Mouse (Mus musculus) kidney, adult 2 months (tissue): ENCODE measurements at regions not wholly inside any gene's neighbourhood (a gene's known extent, or its start where the extent isn't known, plus 50 kb on each side); places are given as distances from the start of the nearest gene placed in this dataset.
A peak's percentile ranks its signal among the peaks of the same experiment; 100 is the strongest.

Experiments
- DNase-seq: peaks from one replicate; pipeline ENCODE4 v3.0.0; 2021
- H3K27ac ChIP-seq: fragments of 200-500 bp; 2 replicates; pipeline ENCODE4 v1.5.1; 2012; ENCODE audit warnings: low read depth, low read length, control low read depth, inconsistent platforms; ENCODE audit not compliant: insufficient read depth
- H3K27me3 ChIP-seq: fragments of 200-500 bp; replicated peaks from 2 replicates; pipeline ENCODE4 v1.6.1; 2012; ENCODE audit warnings: mild to moderate bottlenecking, moderate library complexity, low read length, inconsistent platforms; ENCODE audit not compliant: control insufficient read depth, insufficient read depth
- H3K36me3 ChIP-seq: fragments of 200-500 bp; 2 replicates; pipeline ENCODE4 v1.6.1; 2012; ENCODE audit warnings: mild to moderate bottlenecking, moderate library complexity, low read length, inconsistent platforms; ENCODE audit not compliant: control insufficient read depth, insufficient read depth
- H3K4me1 ChIP-seq: fragments of 200-500 bp; 2 replicates; pipeline ENCODE4 v1.6.1; 2011; ENCODE audit warnings: low read length; ENCODE audit not compliant: control insufficient read depth, insufficient read depth
- H3K4me3 ChIP-seq: fragments of 200-500 bp; 2 replicates; pipeline ENCODE4 v1.5.1; 2011; ENCODE audit warnings: mild to moderate bottlenecking, low read depth, low read length, control low read depth; ENCODE audit not compliant: insufficient read depth
- CTCF ChIP-seq: fragments of 200-500 bp; conservative IDR thresholded peaks from 2 replicates; pipeline ENCODE4 v1.5.1; 2011; ENCODE audit warnings: low read depth, mild to moderate bottlenecking, control low read depth, low read length, moderate library complexity, mixed read lengths; ENCODE audit not compliant: insufficient read depth, insufficient read length
- POLR2A ChIP-seq: fragments of 200-500 bp; IDR thresholded peaks from one replicate; pipeline ENCODE4 v1.6.1; 2011; ENCODE audit warnings: low read depth, low read length, control low read depth
- WGBS: fragments of 180-500 bp; shearing (Covaris S2); methylation state at CpG from one replicate; pipeline ENCODE4 v1.1.7; 2018; 5-methylcytosine and 5-hydroxymethylcytosine counted together

DNA sequence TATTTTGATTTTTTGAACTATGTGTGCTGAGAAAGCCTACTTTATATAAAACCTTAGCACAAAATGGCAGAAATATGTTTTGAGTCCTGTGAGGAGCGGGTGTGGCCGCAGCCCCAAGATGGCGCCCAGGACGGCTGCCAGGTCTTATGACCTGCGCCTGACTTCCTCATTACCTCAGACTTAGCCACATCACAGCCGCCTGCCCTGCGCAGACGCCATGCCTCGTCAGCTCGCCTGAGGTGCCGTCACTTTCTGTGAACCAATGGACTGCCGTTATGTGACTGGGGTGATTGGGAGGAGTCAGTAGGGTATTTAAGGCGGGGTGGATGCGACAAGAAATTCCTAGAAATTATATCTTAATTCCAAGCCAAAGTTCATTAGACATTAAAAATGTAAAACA is 171.7 kb upstream of the Foxn2 start:
- no peak overlapping the region for H3K4me3 ChIP-seq
- DNase-seq: no peak
- WGBS: 94% methylated on average over 14 of the region's 14 CpGs
- no peaks in the 10 kb centered on the region for H3K36me3 ChIP-seq
- no peak for TF ChIP-seq POLR2A
- no peak for TF ChIP-seq CTCF
- H3K27ac ChIP-seq: no peak overlapping the region
- H3K4me1 ChIP-seq: no peaks in the 10 kb centered on the region
- no peaks in the 10 kb centered on the region for H3K27me3 ChIP-seq

DNA sequence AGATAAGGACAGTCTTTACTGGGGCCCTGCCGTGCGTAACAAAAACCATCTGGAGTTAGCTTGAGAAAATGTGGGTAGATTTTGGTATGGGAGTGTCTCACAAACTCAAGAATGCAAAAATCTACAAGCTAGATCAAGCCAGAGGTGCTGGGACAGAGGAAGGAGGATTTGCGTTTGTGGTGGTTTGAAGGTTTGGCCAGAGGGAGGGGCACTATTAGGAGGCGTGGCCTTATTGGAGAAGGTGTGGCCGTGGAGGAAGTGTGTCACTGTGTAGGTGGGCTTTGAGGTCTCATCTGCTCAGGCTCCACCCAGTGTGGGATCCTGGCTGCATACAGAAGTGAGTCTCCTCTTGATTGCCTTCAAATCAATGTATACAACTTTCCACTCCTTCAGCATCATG is 169.6 kb upstream of the Foxn2 start:
- 74% methylated on average over 5 of the region's 5 CpGs for WGBS
- H3K36me3 ChIP-seq: no peaks in the 10 kb centered on the region
- no peak for TF ChIP-seq CTCF
- TF ChIP-seq POLR2A: no peak
- no peak overlapping the region for H3K27ac ChIP-seq
- H3K4me1 ChIP-seq: no peaks in the 10 kb centered on the region; the same call in 1 of the 2 replicates
- no peaks in the 10 kb centered on the region for H3K27me3 ChIP-seq
- DNase-seq: no peak
- no peak overlapping the region for H3K4me3 ChIP-seq

DNA sequence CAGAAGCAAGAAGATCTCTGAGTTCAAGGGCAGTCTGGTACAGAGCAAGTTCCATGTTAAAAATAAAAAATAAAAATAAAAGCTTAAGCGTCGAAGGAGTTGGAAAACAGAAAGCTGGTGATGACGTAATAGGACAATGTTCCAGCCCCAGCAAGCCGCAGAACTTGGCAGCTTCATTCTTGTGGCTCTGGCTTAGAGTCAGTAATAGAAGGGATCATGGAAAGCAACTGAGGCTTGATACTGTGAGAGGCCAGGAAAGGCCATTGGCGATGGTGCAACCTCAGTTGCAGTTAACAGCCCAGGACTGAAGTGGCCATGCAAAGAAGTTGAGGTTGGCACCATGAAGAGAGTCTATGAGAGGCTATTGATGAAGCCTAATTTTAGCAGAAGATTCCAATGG is 168.3 kb upstream of the Foxn2 start:
- 90% methylated on average over 5 of the region's 5 CpGs for WGBS
- H3K27me3 ChIP-seq: no peaks in the 10 kb centered on the region
- no peak for TF ChIP-seq CTCF
- no peak for TF ChIP-seq POLR2A
- no peak overlapping the region for H3K27ac ChIP-seq
- H3K36me3 ChIP-seq: no peaks in the 10 kb centered on the region
- H3K4me3 ChIP-seq: no peak overlapping the region
- H3K4me1 ChIP-seq: no peaks in the 10 kb centered on the region; the same call in 1 of the 2 replicates
- DNase-seq: no peak

- WGBS: 89% methylated on average over 9 of the region's 9 CpGs
- Histone ChIP-seq H3K4me1 (no peaks in the 10 kb centered on the region; the same call in 1 of the 2 replicates), H3K36me3 (no peaks in the 10 kb centered on the region), H3K27me3 (no peaks in the 10 kb centered on the region), H3K4me3 (no peak overlapping the region), H3K27ac (0 out of 2 replicates have a peak overlapping the region, but pooled peaks have one; percentile 34)
- no peak for TF ChIP-seq POLR2A
- TF ChIP-seq CTCF: no peak
- DNase-seq: no peak
Observed at GRCm38 (mm10) chr17:88273520-88273919, 167.0 kb upstream of the Foxn2 start.

GRCm38 (mm10) chr17:88274003-88274698 is 166.4 kb upstream of the Foxn2 start:
- TF ChIP-seq CTCF (no peak), POLR2A (no peak)
- H3K4me3 ChIP-seq: peak overlapping the region; percentile 30; the same call in 1 of the 2 replicates
- 37% methylated on average over 14 of the region's 14 CpGs for WGBS
- peak overlapping the region; percentile 34; the same call in 1 of the 2 replicates for H3K27ac ChIP-seq
- no peaks in the 10 kb centered on the region; the same call in 1 of the 2 replicates for H3K4me1 ChIP-seq
- no peaks in the 10 kb centered on the region for H3K36me3 ChIP-seq
- no peaks in the 10 kb centered on the region for H3K27me3 ChIP-seq
- peak; percentile 78 for DNase-seq

DNA sequence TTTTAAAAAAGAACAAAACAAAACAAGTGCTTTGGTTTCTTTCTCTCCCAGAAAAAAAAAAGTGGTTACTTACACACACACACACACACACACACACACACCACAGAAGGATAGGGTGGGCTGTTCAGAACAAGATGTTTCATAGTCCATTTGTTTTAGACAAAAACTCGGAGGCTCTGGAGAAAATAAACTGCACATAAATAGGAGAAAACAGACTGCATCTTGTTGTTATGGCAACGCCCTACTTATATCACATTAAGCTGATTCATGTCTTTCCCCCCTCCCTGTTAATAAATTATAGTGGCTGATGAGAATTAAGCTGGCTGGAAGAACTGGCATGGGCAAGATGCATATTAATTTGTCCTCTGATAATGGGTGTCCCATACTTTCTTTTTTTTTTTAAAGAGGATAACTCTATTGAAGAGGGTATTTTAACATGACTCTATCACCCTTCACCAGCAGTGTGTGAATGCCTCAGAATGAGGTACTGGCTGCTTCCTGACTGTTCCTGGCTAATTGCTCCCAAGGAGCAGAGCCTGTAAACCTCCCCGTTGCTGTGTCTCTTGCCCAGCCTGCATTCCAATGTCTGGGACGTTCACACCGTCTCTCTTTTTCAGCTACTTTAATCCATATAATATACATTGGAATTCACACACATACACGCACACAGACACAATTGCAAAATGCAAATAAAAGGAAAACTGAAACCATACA is 165.6 kb upstream of the Foxn2 start:
- WGBS: 18% methylated on average over 6 of the region's 6 CpGs
- no peak overlapping the region for H3K4me3 ChIP-seq
- H3K27me3 ChIP-seq: no peaks in the 10 kb centered on the region
- DNase-seq: peak; percentile 27
- H3K36me3 ChIP-seq: no peaks in the 10 kb centered on the region
- H3K27ac ChIP-seq: peak overlapping the region; percentile 55; the same call in 1 of the 2 replicates
- H3K4me1 ChIP-seq: no peaks in the 10 kb centered on the region; the same call in 1 of the 2 replicates
- TF ChIP-seq CTCF (no peak), POLR2A (no peak)

DNA sequence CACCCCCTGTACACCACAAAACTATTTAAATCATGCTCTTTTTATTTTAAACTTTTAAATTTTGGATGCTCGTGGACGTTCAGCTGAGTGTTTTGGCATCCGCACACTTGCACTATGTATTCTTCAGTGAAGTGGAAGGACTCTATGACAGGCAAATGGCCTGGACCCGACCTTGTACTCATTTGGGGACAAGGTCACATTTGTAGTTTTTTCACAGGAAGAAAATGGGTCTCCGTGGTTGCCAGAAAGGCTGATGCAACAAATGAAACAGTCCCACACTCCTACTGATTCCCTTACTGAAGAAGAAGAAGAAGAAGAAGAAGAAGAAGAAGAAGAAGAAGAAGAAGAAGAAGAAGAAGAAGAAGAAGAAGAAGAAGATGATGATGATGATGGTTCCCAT is 160.9 kb upstream of the Foxn2 start:
- WGBS: 75% methylated on average over 5 of the region's 5 CpGs
- no peak for DNase-seq
- no peak for TF ChIP-seq POLR2A
- no peak for TF ChIP-seq CTCF

More for the DNA sequence above, 160.9 kb upstream of the Foxn2 start:
- no peak overlapping the region for H3K27ac ChIP-seq
- H3K4me1 ChIP-seq: no peaks in the 10 kb centered on the region; the same call in 1 of the 2 replicates
- H3K36me3 ChIP-seq: no peaks in the 10 kb centered on the region
- H3K4me3 ChIP-seq: no peak overlapping the region
- H3K27me3 ChIP-seq: no peaks in the 10 kb centered on the region
